Mouse (Mus musculus): ENCODE results near the gene Cdc34.
A peak's percentile ranks its signal among the peaks of the same experiment; 100 is the strongest.

Gene Cdc34

DNA sequence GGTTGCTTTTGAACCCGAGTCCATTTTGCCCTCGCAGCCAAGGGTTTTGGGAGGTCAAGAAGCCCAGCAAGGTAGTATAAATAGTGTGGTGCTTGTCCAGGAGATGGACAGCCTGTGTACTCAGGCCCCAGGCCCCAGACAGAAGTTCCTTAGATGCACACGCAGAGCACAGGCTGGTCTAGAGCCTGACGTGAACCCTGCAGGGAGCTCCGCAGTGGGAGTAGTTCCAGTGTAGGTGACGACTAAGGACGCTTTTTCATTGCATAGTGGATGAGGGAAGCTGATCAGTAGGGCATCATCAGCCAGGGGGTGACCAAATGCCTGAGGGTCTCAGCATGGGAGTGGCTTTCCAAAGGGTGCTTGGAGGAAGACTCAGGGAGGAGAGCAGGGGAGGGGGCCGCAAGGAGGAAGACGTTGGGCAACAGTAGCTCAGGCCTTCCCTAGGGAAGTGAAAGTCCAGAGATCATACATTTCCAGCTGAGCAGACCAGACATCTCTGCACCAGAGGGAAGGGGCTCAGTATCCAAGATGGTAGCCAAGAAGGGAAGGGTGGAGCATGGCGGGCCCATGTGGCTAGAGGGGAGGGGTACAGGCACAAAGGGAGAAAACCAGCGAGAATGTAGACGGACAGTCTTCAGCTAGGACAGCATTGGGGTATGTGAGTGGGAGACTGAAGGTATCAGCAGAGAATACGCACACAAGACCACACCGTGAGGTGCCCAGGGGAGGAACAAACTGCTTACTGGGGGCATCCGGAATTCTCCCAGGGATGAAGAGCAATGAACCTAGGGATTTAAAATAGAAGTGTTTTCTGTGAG, 11.7 kb upstream of the Cdc34 start:
- peak in 1 of 2 experiments; percentile 38 for DNase-seq (ENCODE audit: low spot score in 2 of 2)

DNA sequence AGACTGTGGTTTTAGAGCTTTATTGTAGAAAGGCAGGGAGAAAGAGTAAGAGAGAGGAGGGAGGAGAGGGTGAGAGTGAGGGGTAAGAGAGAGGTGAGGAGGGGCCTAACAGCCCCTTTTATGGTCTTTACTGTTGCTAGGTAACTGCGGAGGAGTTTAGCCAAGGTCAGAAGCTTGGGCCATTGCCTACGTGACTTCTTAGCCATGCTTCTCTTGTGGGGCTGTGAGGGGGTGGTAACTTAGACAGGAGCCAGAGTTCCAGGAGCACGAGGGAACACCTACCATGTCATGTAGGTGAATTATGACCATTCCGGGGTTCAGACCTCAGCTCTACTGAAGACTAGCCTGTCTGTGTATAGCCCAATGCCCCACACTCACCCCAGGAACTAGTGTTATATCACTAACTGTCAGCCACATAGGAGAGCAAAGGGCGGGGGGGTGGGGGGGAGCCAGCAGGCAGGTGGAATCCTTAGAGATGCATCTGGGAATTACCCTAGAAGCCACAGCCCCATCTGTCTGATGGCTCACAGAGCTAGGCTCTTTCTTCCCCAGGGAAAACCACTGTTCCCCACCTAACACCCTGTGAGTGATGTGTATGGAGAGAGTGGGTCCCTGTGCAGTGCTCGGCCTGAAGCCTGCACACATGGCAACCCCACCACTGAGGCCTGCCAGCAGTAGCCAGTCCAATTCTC, 10.5 kb upstream of the Cdc34 start:
- DNase-seq (ENCODE audit: low spot score in 2 of 2), result no peak

DNA sequence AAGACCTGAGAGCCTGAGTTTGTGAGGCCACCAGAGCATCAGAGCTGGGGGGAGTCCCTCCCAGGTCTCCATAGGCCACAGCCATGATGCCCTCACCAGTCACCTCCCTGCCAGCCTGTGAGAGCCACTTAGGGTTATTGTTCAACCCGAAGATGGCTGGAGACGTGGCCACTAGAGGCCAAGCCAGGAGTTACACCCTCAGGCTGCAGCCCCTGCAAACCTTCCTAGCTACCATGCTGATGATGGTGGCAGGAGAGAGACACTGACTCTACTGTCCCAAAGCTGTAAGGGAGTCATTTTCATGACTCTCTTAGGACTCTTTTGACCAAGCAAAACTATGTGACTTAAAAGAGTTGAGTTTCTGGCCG, 9.9 kb upstream of the Cdc34 start:
- no peak for DNase-seq (ENCODE audit: low spot score in 2 of 2)

DNA sequence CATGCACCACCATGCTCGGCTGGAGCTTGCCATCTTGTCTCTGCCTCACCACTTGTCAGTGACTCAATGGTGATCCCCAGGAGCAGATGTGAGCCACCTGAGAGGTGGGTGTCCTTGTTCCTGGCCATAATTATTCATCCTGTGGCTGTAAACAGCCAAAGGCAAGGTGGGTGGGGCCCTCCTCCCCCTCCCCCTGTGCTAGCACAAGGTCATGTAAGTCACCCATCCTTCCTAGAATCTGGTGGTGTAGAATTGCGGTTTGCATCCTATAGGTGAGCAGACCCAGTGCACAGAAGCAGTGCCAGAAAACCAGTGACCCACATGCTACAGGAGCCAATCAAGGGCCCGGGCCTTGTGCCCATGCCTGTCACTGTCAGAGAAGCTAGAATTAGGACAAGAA, 8.9 kb upstream of the Cdc34 start:
- DNase-seq (ENCODE audit: low spot score in 2 of 2), result no peak

DNA sequence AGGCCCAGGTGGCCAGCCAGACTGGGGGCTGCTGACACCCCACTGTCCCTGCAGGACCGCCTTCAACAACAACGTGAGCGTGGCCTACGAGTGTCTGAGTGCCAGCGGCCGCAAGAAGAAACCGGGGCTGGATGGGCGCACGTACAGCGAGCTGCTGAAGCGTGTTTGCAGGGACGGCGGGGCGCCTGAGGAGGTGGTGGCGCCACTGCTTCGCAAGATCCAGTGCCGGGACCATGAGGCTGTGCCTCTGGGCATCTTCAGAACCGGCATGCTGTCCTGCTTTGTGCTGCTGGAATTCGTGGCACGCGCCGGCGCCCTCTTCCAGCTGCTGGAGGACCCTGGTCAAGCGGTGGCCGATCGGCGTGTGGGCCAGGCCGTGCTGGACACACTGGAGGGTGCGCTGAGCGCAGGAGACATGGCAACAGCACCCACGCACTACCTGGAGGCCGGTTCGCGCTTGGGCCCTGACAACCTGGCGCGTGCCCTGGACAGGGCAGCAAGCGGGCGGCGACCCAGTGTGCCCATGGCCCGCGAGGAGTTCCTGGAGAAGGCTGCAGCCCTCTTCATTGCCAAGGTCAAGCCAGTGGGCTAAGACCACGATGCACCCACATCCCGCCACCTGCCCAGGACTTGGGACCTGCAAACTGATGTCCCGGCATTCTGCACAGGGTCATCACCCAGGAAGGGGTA, 6.5 kb upstream of the Cdc34 start:
- no peak for DNase-seq (ENCODE audit: low spot score in 2 of 2)

- peak in 1 of 2 experiments; percentile 54 for DNase-seq (ENCODE audit: low spot score in 2 of 2)
Measured at GRCm38 (mm10) chr10:79680606-79681495, 1.1 kb upstream of the Cdc34 start.

- DNase-seq (ENCODE audit: low spot score in 2 of 2), result peak in 1 of 2 experiments; percentile 40
Measured at GRCm38 (mm10) chr10:79682551-79682915, 538 bp downstream of the Cdc34 start.

- DNase-seq (ENCODE audit: low spot score in 2 of 2), result peak in 1 of 2 experiments; percentile 60
Measured at GRCm38 (mm10) chr10:79682916-79683582, 1.1 kb downstream of the Cdc34 start.

DNA sequence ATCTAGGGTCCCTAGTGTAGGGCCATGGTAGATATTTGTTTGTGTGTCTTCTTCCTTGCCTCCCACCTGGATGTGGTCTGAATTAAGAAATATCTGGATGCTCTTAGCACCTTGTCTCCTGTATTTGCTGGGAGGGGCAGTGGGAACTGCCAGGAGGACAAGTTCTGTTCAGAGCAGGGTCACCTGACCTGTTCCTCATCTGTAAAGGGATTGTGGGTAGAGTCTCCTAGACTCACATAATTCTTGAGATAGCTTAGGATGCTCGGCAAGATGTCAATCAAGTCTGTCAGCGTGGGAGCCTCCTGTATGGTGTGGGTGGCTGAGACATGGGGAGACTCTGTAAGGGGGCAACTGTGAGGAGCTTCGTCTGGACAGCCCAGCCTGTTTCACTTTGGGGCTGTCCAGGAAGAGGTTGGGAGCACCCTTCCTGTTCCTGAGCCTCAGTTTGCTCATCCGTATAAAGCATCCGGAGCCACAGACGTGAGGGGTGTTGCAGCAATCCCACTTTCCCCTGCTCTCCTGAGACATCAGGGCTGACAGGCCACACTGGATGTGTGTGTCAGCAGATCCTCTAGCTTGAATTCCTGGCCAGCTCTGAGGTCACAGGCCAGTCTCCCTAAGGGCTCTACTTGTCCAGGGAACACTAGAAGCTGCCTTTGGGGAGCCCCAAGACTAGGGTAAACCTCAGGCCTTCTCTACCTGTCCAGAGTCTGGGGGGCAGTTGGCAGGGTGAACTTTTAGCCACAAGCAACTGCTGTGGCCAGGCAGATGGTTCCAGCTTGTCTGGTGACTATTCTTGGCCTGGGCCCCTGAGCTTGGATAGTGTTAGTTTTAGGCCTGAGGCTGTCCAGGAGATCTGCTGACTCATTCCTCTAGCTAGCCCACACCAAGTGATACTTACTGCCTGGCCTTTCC, 2.0 kb downstream of the Cdc34 start:
- DNase-seq (ENCODE audit: low spot score in 2 of 2), result no peak

DNA sequence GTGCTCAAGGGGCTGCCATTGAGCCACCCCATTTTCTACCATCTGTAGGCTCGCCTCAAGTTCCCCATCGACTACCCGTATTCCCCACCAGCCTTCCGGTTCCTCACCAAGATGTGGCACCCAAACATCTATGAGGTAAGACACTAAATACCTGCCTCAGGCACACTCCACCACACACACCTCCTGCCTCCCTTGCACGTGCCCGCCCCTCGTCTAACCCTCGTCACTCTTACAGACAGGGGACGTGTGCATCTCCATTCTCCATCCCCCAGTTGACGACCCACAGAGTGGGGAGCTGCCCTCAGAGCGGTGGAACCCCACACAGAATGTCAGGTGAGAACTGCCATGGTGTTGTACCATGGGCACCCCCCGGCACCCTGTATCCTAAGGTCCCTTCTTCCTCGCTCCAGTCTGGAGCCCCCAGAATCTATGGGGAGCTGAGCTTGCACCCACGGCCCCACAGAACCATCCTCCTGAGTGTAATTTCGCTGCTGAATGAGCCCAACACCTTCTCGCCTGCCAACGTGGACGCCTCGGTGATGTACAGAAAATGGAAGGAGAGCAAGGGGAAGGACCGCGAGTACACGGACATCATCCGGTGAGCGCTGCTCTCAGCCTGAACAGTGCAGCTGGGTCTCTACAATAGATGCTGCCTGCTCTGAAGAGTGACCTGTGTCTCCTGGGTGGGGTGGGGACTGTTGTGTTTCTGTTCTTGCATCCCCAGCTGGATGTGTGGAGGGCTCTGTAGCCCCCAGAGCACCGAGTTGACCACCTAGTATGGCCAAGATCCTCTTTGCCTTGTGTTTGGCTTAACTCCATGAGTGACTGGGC, 3.0 kb downstream of the Cdc34 start:
- DNase-seq (ENCODE audit: low spot score in 2 of 2), result no peak

GRCm38 (mm10) chr10:79686219-79686618, 4.2 kb downstream of the Cdc34 start:
- DNase-seq (ENCODE audit: low spot score in 2 of 2), result no peak

GRCm38 (mm10) chr10:79686691-79687090, 4.7 kb downstream of the Cdc34 start:
- no peak for DNase-seq (ENCODE audit: low spot score in 2 of 2)

- DNase-seq (ENCODE audit: low spot score in 2 of 2), result no peak
Measured at GRCm38 (mm10) chr10:79687513-79687912, 5.5 kb downstream of the Cdc34 start.

DNA sequence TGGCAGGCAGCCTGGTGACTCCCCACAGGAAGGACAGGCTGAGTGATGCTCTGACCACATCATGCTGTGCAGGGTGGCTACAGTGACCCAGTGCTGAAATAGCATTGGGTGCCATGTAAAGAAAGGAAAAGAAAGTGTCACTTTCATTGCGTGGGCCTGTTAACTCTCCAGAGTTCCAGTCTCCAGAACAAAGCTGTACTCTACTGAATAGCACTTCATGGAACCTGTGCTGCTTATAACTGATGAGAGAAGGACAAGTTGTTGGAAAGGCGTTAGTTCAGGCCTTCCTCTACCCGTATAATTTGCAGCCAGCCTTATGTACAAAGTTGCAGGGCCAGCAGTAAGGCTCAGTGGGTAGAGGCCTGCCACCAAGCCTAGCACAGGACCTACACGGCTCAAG, 6.7 kb downstream of the Cdc34 start, which contains the start of gene Gzmm:
Gzmm (plus strand) TSS at position 301 of the 400 bp plus-strand sequence.
- DNase-seq (ENCODE audit: low spot score in 2 of 2), result no peak

DNA sequence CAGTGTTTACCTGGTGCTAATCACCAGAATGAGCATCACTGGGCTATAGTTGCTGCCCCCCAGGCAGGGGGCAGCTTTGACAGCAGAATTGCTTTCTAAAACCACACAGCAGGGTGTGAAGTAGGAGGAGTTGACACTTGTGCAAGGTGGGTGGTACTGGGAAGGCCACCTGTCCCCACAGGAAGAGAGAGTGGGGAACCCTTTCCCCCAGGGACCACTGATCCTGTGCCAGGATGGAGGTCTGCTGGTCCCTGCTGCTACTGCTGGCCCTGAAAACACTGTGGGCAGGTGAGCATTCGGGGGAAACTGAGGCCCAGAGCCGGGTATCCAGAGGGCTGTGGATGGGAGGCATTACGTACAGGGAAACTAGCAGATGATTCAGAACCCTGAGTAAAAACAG, 7.2 kb downstream of the Cdc34 start:
- no peak for DNase-seq (ENCODE audit: low spot score in 2 of 2)

DNA sequence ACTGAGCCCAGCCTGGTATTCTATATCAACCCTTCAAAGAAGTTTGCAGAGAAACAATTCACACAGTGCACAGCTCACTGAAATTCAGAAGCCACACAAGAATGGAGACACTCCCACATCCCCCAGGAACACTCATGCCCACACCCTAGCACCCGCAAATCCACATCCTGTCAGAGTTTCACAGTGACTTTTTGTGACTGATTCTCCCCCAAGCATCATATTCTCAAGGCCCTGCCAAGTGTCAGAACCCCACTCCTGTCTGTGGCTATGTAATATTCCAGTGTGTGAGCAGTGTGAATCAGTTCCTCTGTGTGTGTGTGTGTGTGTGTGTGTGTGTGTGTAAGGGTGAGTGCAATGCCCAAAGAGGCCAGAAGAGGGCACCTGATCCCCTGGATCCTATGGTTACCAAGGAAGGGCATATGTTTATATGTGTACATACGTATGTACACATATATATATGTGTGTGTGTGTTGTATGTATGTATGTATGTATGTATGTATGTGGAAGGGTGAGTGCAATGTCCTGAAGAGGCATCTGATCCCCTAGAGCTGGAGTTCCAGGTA, 10.1 kb downstream of the Cdc34 start:
- DNase-seq (ENCODE audit: low spot score in 2 of 2), result no peak

GRCm38 (mm10) chr10:79693580-79694378, 11.8 kb downstream of the Cdc34 start:
- DNase-seq (ENCODE audit: low spot score in 2 of 2), result no peak

GRCm38 (mm10) chr10:79694379-79694655, 12.3 kb downstream of the Cdc34 start:
- DNase-seq (ENCODE audit: low spot score in 2 of 2), result no peak
